Mouse (Mus musculus) lung, postnatal 0 days (tissue): Measurements from ENCODE around the gene Olfr203. TPM values are rescaled to one million over a fixed set of nuclear protein-coding genes. Genes with fewer than 3 reads are reported as not detected.
"Not testable (repeated sequence)": the region's sequence is repeated elsewhere in the genome, so short reads cannot be mapped to it uniquely, and the experiment has no call there.

Experiments
- ATAC-seq: fragments of 200-750 bp; cut with Nextera tagmentation; 2 replicates; pipeline ENCODE4 v1.8.0; 2017; ENCODE audit warnings: moderate library complexity
- DNase-seq: peaks from one replicate; pipeline ENCODE4 v3.0.0-alpha.2; 2016; ENCODE audit warnings: low spot score
- H3K27ac ChIP-seq: fragments of 300-500 bp; sonication (generic); 2 replicates; pipeline ENCODE4 v1.5.1; 2014; ENCODE audit warnings: antibody characterized with exemption, mild to moderate bottlenecking, low read length, mixed read lengths
- H3K27me3 ChIP-seq: fragments of 300-500 bp; sonication (generic); replicated peaks from 2 replicates; pipeline ENCODE4 v1.6.1; 2014; ENCODE audit warnings: low read length, mixed read lengths; ENCODE audit not compliant: insufficient read depth
- H3K36me3 ChIP-seq: fragments of 300-500 bp; sonication (generic); 2 replicates; pipeline ENCODE4 v1.6.1; 2014; ENCODE audit warnings: low read length, mixed read lengths; ENCODE audit not compliant: insufficient read depth
- H3K4me1 ChIP-seq: fragments of 300-500 bp; sonication (generic); 2 replicates; pipeline ENCODE4 v1.6.1; 2014; ENCODE audit warnings: antibody characterized with exemption, low read depth, low read length, mixed read lengths; ENCODE audit not compliant: insufficient read depth
- H3K4me2 ChIP-seq: fragments of 300-500 bp; sonication (generic); replicated peaks from 2 replicates; pipeline ENCODE4 v1.6.1; 2014; ENCODE audit warnings: low read depth, mild to moderate bottlenecking, low read length, moderate library complexity, mixed read lengths
- H3K4me3 ChIP-seq: fragments of 300-500 bp; sonication (generic); 2 replicates; pipeline ENCODE4 v1.5.1; 2014; ENCODE audit warnings: low read depth, low read length
- H3K9ac ChIP-seq: fragments of 300-500 bp; sonication (generic); replicated peaks from 2 replicates; pipeline ENCODE4 v1.6.1; 2014; ENCODE audit warnings: low read depth, mild to moderate bottlenecking
- H3K9me3 ChIP-seq: fragments of 300-500 bp; sonication (generic); 2 replicates; pipeline ENCODE4 v1.6.1; 2016; ENCODE audit warnings: low read length, mixed read lengths
- CTCF ChIP-seq: IDR thresholded peaks from 2 replicates; pipeline ENCODE4 v1.5.1; 2016; ENCODE audit warnings: antibody characterized with exemption, mild to moderate bottlenecking
- EP300 ChIP-seq: IDR thresholded peaks from 2 replicates; pipeline ENCODE4 v1.6.1; 2016; ENCODE audit warnings: antibody characterized with exemption, mild to moderate bottlenecking, control low read depth
- WGBS: fragments of 180-500 bp; shearing (Covaris S2); extraction: QIAGEN DNeasy Blood & Tissue Kit; methylation state at CpG from one replicate; pipeline ENCODE4 v1.1.7; 2014; 5-methylcytosine and 5-hydroxymethylcytosine counted together
- polyA plus RNA-seq: library from polyadenylated mRNA; unstranded; fragments of >200 nt; fragmentation: Nextera tagmentation; extraction: Ambion mirVana; gene quantifications from 2 replicates; pipeline ENCODE4 v1.2.1, GENCODE M21; 2015

Gene Olfr203
- polyA plus RNA-seq, 1 experiment from 2014 or later = not detected

- Histone ChIP-seq H3K4me2 (no peak within 1 kb of the TSS), H3K4me3 (no peak within 1 kb of the TSS), H3K36me3 (no peaks in the 10 kb centered on the region), H3K4me1 (no peaks in the 10 kb centered on the region), H3K9ac (no peak within 1 kb of the TSS), H3K27me3 (no peaks in the 10 kb centered on the region), H3K27ac (no peak within 1 kb of the TSS), H3K9me3 (no peaks in the 10 kb centered on the region)
- ATAC-seq = no peak
- no peak for DNase-seq
- TF ChIP-seq CTCF = no peak
- no peak for TF ChIP-seq EP300
These were observed 19.5 kb downstream of the Olfr203 start, which contains the start of gene Olfr204 for GRCm38 (mm10) chr16:59318148-59318547. Olfr204 (minus strand) TSS chr16:59318248.

- H3K4me2 ChIP-seq, H3K36me3 ChIP-seq, H3K4me3 ChIP-seq, ATAC-seq, H3K4me1 ChIP-seq, H3K9ac ChIP-seq, DNase-seq, H3K27me3 ChIP-seq, H3K27ac ChIP-seq, H3K9me3 ChIP-seq: not testable (repeated sequence)
- WGBS = 30% methylated on average over 1 of the region's 1 CpGs
These were observed 24.6 kb downstream of the Olfr203 start for GRCm38 (mm10) chr16:59323262-59323661.

- Histone ChIP-seq H3K9ac (no peak within 1 kb of the TSS), H3K9me3 (no peaks in the 10 kb centered on the region), H3K27me3 (no peaks in the 10 kb centered on the region), H3K27ac (no peak within 1 kb of the TSS), H3K4me1 (no peaks in the 10 kb centered on the region), H3K36me3 (no peaks in the 10 kb centered on the region), H3K4me3 (no peak within 1 kb of the TSS), H3K4me2 (no peak within 1 kb of the TSS)
- ATAC-seq (no peak), DNase-seq (no peak)
- no peak for TF ChIP-seq CTCF
- no peak for TF ChIP-seq EP300
These were observed 32.4 kb downstream of the Olfr203 start, which contains the start of gene Olfr205 for GRCm38 (mm10) chr16:59331038-59331437. Olfr205 (minus strand) TSS chr16:59331138.

GRCm38 (mm10) chr16:59349146-59349545 is 50.5 kb downstream of the Olfr203 start, which contains the start of gene Olfr206:
Olfr206 (minus strand) TSS chr16:59349246.
- no peak within 1 kb of the TSS for H3K4me3 ChIP-seq
- H3K9ac ChIP-seq = no peak within 1 kb of the TSS
- 75% methylated on average over 1 of the region's 1 CpGs for WGBS
- no peaks in the 10 kb centered on the region for H3K36me3 ChIP-seq
- DNase-seq (no peak), ATAC-seq (no peak)
- H3K4me2 ChIP-seq = no peak within 1 kb of the TSS
- no peaks in the 10 kb centered on the region for H3K9me3 ChIP-seq
- H3K27ac ChIP-seq = no peak within 1 kb of the TSS
- H3K27me3 ChIP-seq = no peaks in the 10 kb centered on the region
- no peaks in the 10 kb centered on the region for H3K4me1 ChIP-seq
- TF ChIP-seq EP300 = no peak
- no peak for TF ChIP-seq CTCF

Other genes with a start within 250 kb of the Olfr203 start
- gene Olfr190, start 220.9 kb upstream of the Olfr203 start, polyA plus RNA-seq = not detected in 2 replicates
- not detected in 2 replicates for gene Olfr191, start 209.1 kb upstream of the Olfr203 start, polyA plus RNA-seq
- not detected in 2 replicates for gene Olfr193, start 187.0 kb upstream of the Olfr203 start, polyA plus RNA-seq
- gene Olfr194, start 177.8 kb upstream of the Olfr203 start, polyA plus RNA-seq = not detected in 2 replicates
- not detected in 2 replicates for gene Olfr195, start 151.8 kb upstream of the Olfr203 start, polyA plus RNA-seq
- gene Olfr196, start 128.4 kb upstream of the Olfr203 start, polyA plus RNA-seq = not detected in 2 replicates
- gene Olfr198, start 95.3 kb upstream of the Olfr203 start, polyA plus RNA-seq = not detected in 2 replicates
- not detected in 2 replicates for gene Olfr199, start 79.1 kb upstream of the Olfr203 start, polyA plus RNA-seq
- gene Olfr201, start 26.2 kb upstream of the Olfr203 start, polyA plus RNA-seq = not detected in 2 replicates
- gene Olfr202, start 12.1 kb upstream of the Olfr203 start, polyA plus RNA-seq = not detected in 2 replicates
- not detected in 2 replicates for gene Olfr204, start 19.4 kb downstream of the Olfr203 start, polyA plus RNA-seq
- gene Olfr205, start 32.3 kb downstream of the Olfr203 start, polyA plus RNA-seq = not detected in 2 replicates
- gene Olfr206, start 50.4 kb downstream of the Olfr203 start, polyA plus RNA-seq = not detected in 2 replicates
- gene Olfr209, start 65.1 kb downstream of the Olfr203 start, polyA plus RNA-seq = not detected in 2 replicates
- gene Gabrr3, start 108.5 kb downstream of the Olfr203 start, polyA plus RNA-seq = not detected in 2 replicates
- gene Riox2, start 172.9 kb downstream of the Olfr203 start, polyA plus RNA-seq = 11.0 and 13.0 TPM in 2 replicates